Mouse (Mus musculus) hematopoietic multipotent progenitor cell, adult 10-12 weeks (in vitro differentiated cells): Measurements from ENCODE around the gene Ino80b. TPM values are rescaled to one million over a fixed set of nuclear protein-coding genes. Genes with fewer than 3 reads are reported as not detected.

Experiments
- polyA plus RNA-seq: library from polyadenylated mRNA; stranded (reverse); fragments of >175 nt; gene quantifications from 2 replicates; pipeline ENCODE4 v1.2.3, GENCODE M21; 2012; ENCODE audit warnings: low replicate concordance

Ino80b gene
- 132 and 369 TPM in 2 replicates for polyA plus RNA-seq

GRCm38 (mm10) chr6:83125331-83125730 is at the start of gene Ino80b:
TSS of gene Ino80b (minus strand) at chr6:83125431.

GRCm38 (mm10) chr6:83165607-83166242 is 40.5 kb upstream of the Ino80b start, which contains the start of gene Dctn1:
TSS of gene Dctn1 (plus strand) at chr6:83165920.

GRCm38 (mm10) chr6:83156259-83156684 is 31.0 kb upstream of the Ino80b start, which contains the start of the genes Wdr54 and 1700003E16Rik:
TSS of gene Wdr54 (minus strand) at chr6:83156397.
TSS of gene 1700003E16Rik (plus strand) at chr6:83156404.

GRCm38 (mm10) chr6:83134951-83135513 is 9.8 kb upstream of the Ino80b start, which contains the start of gene Rtkn:
TSS of gene Rtkn (plus strand) at chr6:83135463.

GRCm38 (mm10) chr6:83120930-83121862 is 4.0 kb downstream of the Ino80b start, which contains the start of gene Wbp1:
TSS of gene Wbp1 (minus strand) at chr6:83121559.

GRCm38 (mm10) chr6:83115011-83115671 is 10.1 kb downstream of the Ino80b start, which contains the start of gene Mogs:
TSS of gene Mogs (plus strand) at chr6:83115496.

GRCm38 (mm10) chr6:83108762-83109668 is 16.2 kb downstream of the Ino80b start, which contains the start of gene Mrpl53:
TSS of gene Mrpl53 (plus strand) at chr6:83109040.

GRCm38 (mm10) chr6:83101316-83101687 is 23.9 kb downstream of the Ino80b start, which contains the start of the genes Ccdc142 and Gm42688:
TSS of gene Ccdc142 (plus strand) at chr6:83101601.
TSS of gene Gm42688 (plus strand) at chr6:83101617.

GRCm38 (mm10) chr6:83086121-83087035 is 38.9 kb downstream of the Ino80b start, which contains the start of gene Lbx2:
TSS of gene Lbx2 (plus strand) at chr6:83086367.

GRCm38 (mm10) chr6:83077630-83078323 is 47.5 kb downstream of the Ino80b start, which contains the start of gene Pcgf1:
TSS of gene Pcgf1 (plus strand) at chr6:83077869.

Other genes starting within 250 kb of the Ino80b start
- 5.5 and 9.5 TPM in 2 replicates for gene Sema4f, start 185.7 kb downstream of the Ino80b start, polyA plus RNA-seq
- gene M1ap, start 178.5 kb downstream of the Ino80b start, polyA plus RNA-seq: 2.0 and 5.3 TPM in 2 replicates
- gene Dok1, start 92.0 kb downstream of the Ino80b start, polyA plus RNA-seq: 102 and 131 TPM in 2 replicates
- gene Loxl3, start 91.3 kb downstream of the Ino80b start, polyA plus RNA-seq: 0.51 and 1.7 TPM in 2 replicates
- 1,215 and 2,402 TPM in 2 replicates for gene Aup1, start 70.9 kb downstream of the Ino80b start, polyA plus RNA-seq
- 35.3 and 41.7 TPM in 2 replicates for gene Htra2, start 70.2 kb downstream of the Ino80b start, polyA plus RNA-seq
- gene Dqx1, start 67.6 kb downstream of the Ino80b start, polyA plus RNA-seq: 0.97 and 1.3 TPM in 2 replicates
- 0.25 TPM in 1 of 2 replicates, not detected in the other for gene Tlx2, start 55.1 kb downstream of the Ino80b start, polyA plus RNA-seq
- gene Pcgf1, start 47.6 kb downstream of the Ino80b start, polyA plus RNA-seq: 7.9 and 13.4 TPM in 2 replicates
- gene Lbx2, start 39.1 kb downstream of the Ino80b start, polyA plus RNA-seq: 0.28 and 0.51 TPM in 2 replicates
- gene Ccdc142, start 23.8 kb downstream of the Ino80b start, polyA plus RNA-seq: 12.7 and 12.8 TPM in 2 replicates
- gene Gm42688, start 23.8 kb downstream of the Ino80b start, polyA plus RNA-seq: 3.6 and 7.5 TPM in 2 replicates
- 22.8 and 39.1 TPM in 2 replicates for gene Mrpl53, start 16.4 kb downstream of the Ino80b start, polyA plus RNA-seq
- 89.6 and 121 TPM in 2 replicates for gene Mogs, start 9.9 kb downstream of the Ino80b start, polyA plus RNA-seq
- 58.0 and 86.2 TPM in 2 replicates for gene Wbp1, start 3.9 kb downstream of the Ino80b start, polyA plus RNA-seq
- 2.3 and 7.8 TPM in 2 replicates for gene Rtkn, start 10.0 kb upstream of the Ino80b start, polyA plus RNA-seq
- 0.18 and 0.59 TPM in 2 replicates for gene Wdr54, start 31.0 kb upstream of the Ino80b start, polyA plus RNA-seq
- 0.06 and 0.30 TPM in 2 replicates for gene 1700003E16Rik, start 31.0 kb upstream of the Ino80b start, polyA plus RNA-seq
- gene Dctn1, start 40.5 kb upstream of the Ino80b start, polyA plus RNA-seq: 222 and 899 TPM in 2 replicates
- gene Slc4a5, start 94.4 kb upstream of the Ino80b start, polyA plus RNA-seq: 0.34 and 0.66 TPM in 2 replicates
- 6.2 and 9.7 TPM in 2 replicates for gene Mthfd2, start 200.5 kb upstream of the Ino80b start, polyA plus RNA-seq
- gene Mob1a, start 200.6 kb upstream of the Ino80b start, polyA plus RNA-seq: 146 and 421 TPM in 2 replicates
- gene Bola3, start 223.7 kb upstream of the Ino80b start, polyA plus RNA-seq: 22.9 and 30.3 TPM in 2 replicates